Mouse (Mus musculus): ENCODE data around the gene Alk.

DNA sequence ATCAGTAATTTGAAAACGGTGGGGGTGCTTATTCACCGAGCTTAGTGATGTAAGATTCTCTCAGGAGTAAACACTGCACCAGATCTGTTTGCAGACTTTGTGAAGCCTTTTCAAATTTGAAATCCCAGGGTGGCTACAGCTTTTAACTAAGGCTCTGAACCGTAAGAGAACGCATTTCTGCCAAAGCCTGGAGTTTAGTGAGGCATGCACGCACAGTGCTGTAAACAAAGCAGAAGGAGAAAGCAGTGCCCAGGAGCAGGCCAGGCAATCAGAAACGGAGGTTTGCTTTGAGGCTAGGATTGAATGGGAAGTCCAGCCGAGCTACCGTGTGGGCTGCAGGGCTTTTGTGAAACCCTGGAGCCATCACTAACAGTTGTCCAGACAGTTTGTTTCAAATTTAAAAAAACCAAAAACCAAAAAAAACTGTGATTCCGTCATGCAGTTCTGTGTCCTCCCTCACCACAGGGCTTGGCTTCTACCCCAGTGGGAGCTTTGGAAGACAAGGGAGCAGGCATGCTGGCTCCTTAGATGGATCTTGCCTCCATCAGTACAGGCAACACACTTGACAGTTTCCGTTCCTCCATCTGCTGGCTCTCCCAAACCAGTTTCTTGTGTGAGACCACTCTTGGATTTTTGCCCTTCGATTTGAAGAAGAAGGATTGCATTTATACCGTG lies 409.3 kb downstream of the Alk start:
- no peak for TF ChIP-seq CTCF (IDR thresholded peaks at IDR 0.05; ENCODE audit: low read depth)
- no peak for TF ChIP-seq EP300 (IDR thresholded peaks at IDR 0.05; ENCODE audit: low read depth)

Data from liver, postnatal 0 days (tissue).